Mouse (Mus musculus) liver, embryonic 13.5 days (tissue): ENCODE data around the gene Hist1h1t. TPM values are rescaled to one million over a fixed set of nuclear protein-coding genes. Genes with fewer than 3 reads are reported as not detected.
"Not testable (repeated sequence)": the region's sequence is repeated elsewhere in the genome, so short reads cannot be mapped to it uniquely, and the experiment has no call there.

ENCODE experiments used
- ATAC-seq: fragments of 200-750 bp; cut with Nextera tagmentation; 2 replicates; pipeline ENCODE4 v1.8.0; 2017; ENCODE audit warnings: low read depth, mild to moderate bottlenecking, moderate number of reproducible peaks, moderate library complexity
- DNase-seq: peaks from one replicate; pipeline ENCODE4 v3.0.0; 2022
- H3K27ac ChIP-seq: fragments of 300-500 bp; sonication (generic); 2 replicates; pipeline ENCODE4 v1.5.1; 2015; ENCODE audit warnings: moderate library complexity, mild to moderate bottlenecking, inconsistent platforms
- H3K27me3 ChIP-seq: fragments of 300-500 bp; sonication (generic); 2 replicates; pipeline ENCODE4 v1.6.1; 2015; ENCODE audit warnings: mild to moderate bottlenecking, inconsistent platforms
- H3K36me3 ChIP-seq: fragments of 300-500 bp; sonication (generic); 2 replicates; pipeline ENCODE4 v1.6.1; 2015; ENCODE audit warnings: mild to moderate bottlenecking, inconsistent platforms
- H3K4me1 ChIP-seq: fragments of 300-500 bp; sonication (generic); replicated peaks from 2 replicates; pipeline ENCODE4 v1.6.1; 2015; ENCODE audit warnings: inconsistent platforms
- H3K4me2 ChIP-seq: fragments of 300-500 bp; sonication (generic); 2 replicates; pipeline ENCODE4 v1.6.1; 2015; ENCODE audit warnings: inconsistent platforms, mild to moderate bottlenecking, moderate library complexity
- H3K4me3 ChIP-seq: fragments of 300-500 bp; sonication (generic); replicated peaks from 2 replicates; pipeline ENCODE4 v1.5.1; 2015; ENCODE audit warnings: mild to moderate bottlenecking, inconsistent platforms
- H3K9ac ChIP-seq: fragments of 300-500 bp; sonication (generic); 2 replicates; pipeline ENCODE4 v1.6.1; 2015; ENCODE audit warnings: mild to moderate bottlenecking, inconsistent platforms
- H3K9me3 ChIP-seq: fragments of 300-500 bp; sonication (generic); replicated peaks from 2 replicates; pipeline ENCODE4 v1.6.1; 2016; ENCODE audit warnings: inconsistent platforms
- WGBS: fragments of 180-500 bp; shearing (Covaris S2); methylation state at CpG from one replicate; pipeline ENCODE4 v1.1.7; 2015; ENCODE audit not compliant: insufficient replicate concordance; 5-methylcytosine and 5-hydroxymethylcytosine counted together
- polyA plus RNA-seq: library from polyadenylated mRNA; unstranded; fragments of >200 nt; fragmentation: Nextera tagmentation; extraction: Ambion mirVana; gene quantifications from 2 replicates; pipeline ENCODE4 v1.2.1, GENCODE M21; 2015

The Hist1h1t gene
- polyA plus RNA-seq, 1 experiment from 2014 or later: not detected

DNA sequence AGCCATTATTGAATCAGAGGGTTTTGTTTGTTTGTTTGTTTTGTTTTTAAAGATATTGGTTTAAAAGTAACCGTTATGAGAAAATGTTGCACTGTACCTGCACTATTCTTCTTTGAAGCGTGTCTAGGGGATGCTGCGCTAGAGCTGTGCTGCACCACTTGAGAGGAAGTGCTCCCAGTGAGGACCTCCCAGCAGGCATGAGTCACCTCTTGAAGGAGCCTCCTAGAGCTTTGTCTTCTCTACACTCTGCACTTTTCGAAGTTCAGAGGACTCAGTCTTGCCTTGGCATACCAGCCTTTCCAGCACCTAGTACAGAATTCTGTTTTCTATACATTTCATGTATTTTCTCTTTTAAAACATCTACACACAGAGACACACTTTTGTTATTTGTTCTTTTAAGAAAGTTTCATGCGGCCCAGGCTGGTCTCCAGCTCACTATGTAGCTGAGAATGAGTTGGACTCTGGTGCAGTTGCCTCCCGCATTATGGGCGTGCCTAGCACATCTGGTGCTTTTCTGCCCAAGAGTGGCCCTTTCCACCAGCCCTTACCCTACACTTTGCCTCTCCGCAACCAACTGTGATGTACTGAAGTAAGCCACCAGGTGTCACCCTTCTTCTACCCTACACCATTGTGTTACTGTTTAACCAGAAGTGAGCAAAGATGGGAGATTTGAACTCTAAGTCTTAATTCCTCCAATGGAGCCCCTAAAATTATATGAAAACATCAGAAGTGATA, 5.3 kb downstream of the Hist1h1t start:
- Histone ChIP-seq H3K4me1 (peaks cover 46% of the 10 kb centered on the region), H3K27ac (peak overlapping the region; percentile 22; the same call in 1 of the 2 replicates), H3K9me3 (no peaks in the 10 kb centered on the region), H3K36me3 (no peaks in the 10 kb centered on the region), H3K27me3 (no peaks in the 10 kb centered on the region), H3K9ac (peak overlapping the region; percentile 55), H3K4me3 (no peak overlapping the region), H3K4me2 (no peak overlapping the region)
- ATAC-seq (peak; percentile 24), DNase-seq (peak; percentile 57)
- 21% methylated on average over 8 of the region's 8 CpGs for WGBS

GRCm38 (mm10) chr13:23702220-23702619, 6.6 kb downstream of the Hist1h1t start:
- 51% methylated on average over 4 of the region's 4 CpGs for WGBS
- DNase-seq: no peak
- H3K4me1 ChIP-seq: peaks cover 38% of the 10 kb centered on the region
- H3K4me3 ChIP-seq: no peak overlapping the region
- ATAC-seq: no peak
- H3K36me3 ChIP-seq: no peaks in the 10 kb centered on the region
- H3K27me3 ChIP-seq: no peaks in the 10 kb centered on the region
- 0 out of 2 replicates have a peak overlapping the region, but pooled peaks have one; percentile 26 for H3K9ac ChIP-seq
- H3K27ac ChIP-seq: no peak overlapping the region
- no peaks in the 10 kb centered on the region for H3K9me3 ChIP-seq
- H3K4me2 ChIP-seq: no peak overlapping the region

DNA sequence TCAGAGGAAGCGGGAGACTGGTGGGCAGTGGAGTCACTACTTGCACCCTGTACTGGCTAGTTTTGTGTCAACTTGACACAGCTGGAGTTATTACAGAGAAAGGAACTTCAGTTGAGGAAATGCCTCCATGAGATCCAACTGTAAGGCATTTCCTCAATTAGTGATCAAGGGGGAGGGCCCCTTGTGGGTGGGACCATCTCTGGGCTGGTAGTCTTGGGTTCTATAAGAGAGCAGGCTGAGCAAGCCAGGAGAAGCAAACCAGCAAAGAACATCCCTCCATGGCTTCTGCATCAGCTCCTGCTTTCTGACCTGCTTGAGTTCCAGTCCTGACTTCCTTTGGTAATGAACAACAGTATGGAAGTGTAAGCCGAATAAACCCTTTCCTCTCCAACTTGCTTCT, 7.2 kb downstream of the Hist1h1t start:
- H3K27ac ChIP-seq, H3K4me2 ChIP-seq, H3K9me3 ChIP-seq, ATAC-seq, DNase-seq, H3K27me3 ChIP-seq, H3K36me3 ChIP-seq, H3K4me3 ChIP-seq: not testable (repeated sequence)
- 0 out of 2 replicates have a peak overlapping the region, but pooled peaks have one; percentile 26 for H3K9ac ChIP-seq
- H3K4me1 ChIP-seq: peaks cover 35% of the 10 kb centered on the region
- 54% methylated on average over 2 of the region's 2 CpGs for WGBS

GRCm38 (mm10) chr13:23705751-23706356, 10.2 kb downstream of the Hist1h1t start:
- Histone ChIP-seq H3K9ac (no peak overlapping the region), H3K27ac (no peak overlapping the region), H3K4me2 (no peak overlapping the region), H3K36me3 (no peaks in the 10 kb centered on the region), H3K9me3 (no peaks in the 10 kb centered on the region), H3K4me1 (peaks cover 35% of the 10 kb centered on the region), H3K4me3 (no peak overlapping the region), H3K27me3 (peaks cover 16% of the 10 kb centered on the region)
- ATAC-seq: no peak
- 62% methylated on average over 7 of the region's 7 CpGs for WGBS
- no peak for DNase-seq

GRCm38 (mm10) chr13:23706771-23707170, 11.2 kb downstream of the Hist1h1t start:
- no peak overlapping the region for H3K4me3 ChIP-seq
- H3K27ac ChIP-seq: no peak overlapping the region
- peaks cover 33% of the 10 kb centered on the region for H3K4me1 ChIP-seq
- DNase-seq: no peak
- no peaks in the 10 kb centered on the region for H3K36me3 ChIP-seq
- ATAC-seq: no peak
- peaks cover 25% of the 10 kb centered on the region for H3K27me3 ChIP-seq
- H3K9ac ChIP-seq: no peak overlapping the region
- H3K4me2 ChIP-seq: no peak overlapping the region
- no peaks in the 10 kb centered on the region for H3K9me3 ChIP-seq
- 81% methylated on average over 12 of the region's 12 CpGs for WGBS

GRCm38 (mm10) chr13:23708041-23708440, 12.4 kb downstream of the Hist1h1t start:
- DNase-seq: no peak
- 72% methylated on average over 4 of the region's 4 CpGs for WGBS
- Histone ChIP-seq H3K4me1 (peaks cover 26% of the 10 kb centered on the region), H3K9ac (no peak overlapping the region), H3K36me3 (no peaks in the 10 kb centered on the region), H3K4me3 (no peak overlapping the region), H3K9me3 (no peaks in the 10 kb centered on the region), H3K27ac (no peak overlapping the region), H3K4me2 (no peak overlapping the region), H3K27me3 (peaks cover 25% of the 10 kb centered on the region)
- ATAC-seq: no peak

DNA sequence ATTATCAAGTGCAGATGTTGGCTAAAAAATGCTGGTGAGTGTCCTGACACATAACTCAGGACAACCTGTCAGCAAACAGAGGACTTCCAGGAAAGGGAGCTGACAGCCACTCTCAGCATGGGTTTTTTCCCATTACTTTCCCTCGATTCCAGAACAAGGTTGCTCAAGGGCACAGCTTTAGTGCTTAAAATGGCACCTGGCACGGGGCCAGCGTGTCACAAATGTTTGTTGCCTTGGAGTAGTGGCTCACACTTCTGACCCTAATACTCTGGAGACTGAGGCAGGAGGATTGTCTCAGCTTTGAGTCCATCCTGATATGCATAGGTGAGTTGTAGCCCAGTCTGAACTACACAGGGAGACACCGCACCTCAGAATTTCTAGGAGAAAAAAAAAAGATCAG, 13.0 kb downstream of the Hist1h1t start:
- H3K9me3 ChIP-seq: no peaks in the 10 kb centered on the region
- H3K27me3 ChIP-seq: peaks cover 25% of the 10 kb centered on the region
- 63% methylated on average over 4 of the region's 4 CpGs for WGBS
- H3K4me2 ChIP-seq: no peak overlapping the region
- H3K4me1 ChIP-seq: peaks cover 24% of the 10 kb centered on the region
- no peaks in the 10 kb centered on the region for H3K36me3 ChIP-seq
- no peak for DNase-seq
- no peak overlapping the region for H3K27ac ChIP-seq
- no peak overlapping the region for H3K4me3 ChIP-seq
- no peak overlapping the region for H3K9ac ChIP-seq
- ATAC-seq: no peak

DNA sequence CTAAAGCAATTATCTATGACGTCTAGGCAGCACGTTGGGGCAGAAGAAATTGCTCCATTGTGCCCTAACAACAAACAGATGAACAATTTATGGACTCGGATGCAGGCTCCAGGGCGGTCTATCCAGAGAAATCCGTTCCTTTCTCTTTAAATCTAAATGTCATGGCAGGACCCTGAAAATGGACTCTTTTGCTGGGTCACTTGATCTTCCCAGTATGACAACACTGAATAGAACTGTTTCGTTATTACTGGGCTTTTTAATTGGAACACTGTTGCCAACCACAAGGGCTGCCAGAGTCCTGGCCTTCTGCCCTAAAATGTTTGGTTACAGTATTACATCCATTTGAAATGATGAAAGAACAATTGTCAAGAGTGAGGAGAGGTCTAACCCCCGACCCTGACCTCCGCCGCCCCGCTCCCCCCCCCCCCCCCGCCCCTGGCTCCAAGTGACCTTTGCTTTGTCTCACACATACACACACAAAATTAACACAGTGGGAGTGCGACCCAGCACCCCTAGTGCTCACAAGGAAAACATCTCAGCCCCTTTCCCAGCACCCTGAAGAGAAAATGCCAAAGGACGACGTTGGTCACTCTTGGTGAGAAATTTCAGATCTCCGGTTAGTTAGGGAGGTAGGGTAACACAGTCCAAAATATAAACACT, 14.2 kb downstream of the Hist1h1t start:
- Histone ChIP-seq H3K4me1 (peaks cover 24% of the 10 kb centered on the region), H3K27ac (peak overlapping the region; percentile 63), H3K4me3 (peak overlapping the region; percentile 60), H3K9me3 (no peaks in the 10 kb centered on the region), H3K4me2 (peak overlapping the region; percentile 72), H3K9ac (peak overlapping the region; percentile 69), H3K27me3 (peaks cover 25% of the 10 kb centered on the region), H3K36me3 (no peaks in the 10 kb centered on the region)
- 35% methylated on average over 15 of the region's 15 CpGs for WGBS
- ATAC-seq: no peak
- no peak for DNase-seq

DNA sequence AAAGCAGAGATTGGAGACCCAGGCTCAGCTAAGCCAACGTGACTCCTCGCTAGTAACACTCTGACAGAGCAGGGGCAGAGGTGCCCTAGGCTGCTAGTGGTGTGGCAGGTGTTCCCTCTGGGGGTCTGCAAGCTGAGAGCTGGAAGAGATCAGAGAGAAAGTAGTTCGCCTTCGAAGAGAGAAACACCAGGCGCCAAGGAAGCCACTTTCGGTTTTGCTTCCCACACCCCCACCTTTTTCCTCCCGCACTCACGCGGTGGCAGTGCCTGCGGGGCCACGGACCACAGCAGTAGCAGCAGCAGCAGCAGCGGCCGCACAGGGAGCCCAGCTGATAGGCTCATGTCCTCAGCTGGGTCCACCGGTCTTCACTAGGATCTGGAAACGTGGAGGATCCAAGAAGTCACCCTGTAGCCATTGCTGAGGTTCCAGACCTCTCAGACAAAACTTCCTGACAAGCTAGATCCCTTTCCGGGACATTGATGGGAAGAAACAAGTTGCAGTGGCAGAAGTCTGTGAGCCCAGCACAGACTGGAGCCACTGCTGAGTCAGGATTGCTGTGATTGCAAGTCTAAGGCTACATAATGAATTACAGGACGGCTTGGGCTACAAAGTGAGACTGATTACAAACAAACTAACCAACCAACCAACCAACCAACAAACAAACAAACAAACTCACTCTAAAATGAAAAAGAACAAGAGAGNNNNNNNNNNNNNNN, 14.9 kb downstream of the Hist1h1t start, which contains the start of gene Hfe:
Hfe (minus strand) TSS at position 481 of the 716 bp plus-strand sequence.
- Histone ChIP-seq H3K4me2 (peak within 1 kb of the TSS; percentile 72), H3K9me3 (no peaks in the 10 kb centered on the region), H3K27ac (peak within 1 kb of the TSS; percentile 63), H3K27me3 (peaks cover 25% of the 10 kb centered on the region), H3K4me1 (peaks cover 24% of the 10 kb centered on the region), H3K4me3 (peak within 1 kb of the TSS; percentile 60), H3K36me3 (no peaks in the 10 kb centered on the region), H3K9ac (peak within 1 kb of the TSS; percentile 69)
- DNase-seq (no peak), ATAC-seq (0 out of 2 replicates have a peak, but pooled peaks have one; percentile 39)
- 2% methylated on average over 17 of the region's 17 CpGs for WGBS

DNA sequence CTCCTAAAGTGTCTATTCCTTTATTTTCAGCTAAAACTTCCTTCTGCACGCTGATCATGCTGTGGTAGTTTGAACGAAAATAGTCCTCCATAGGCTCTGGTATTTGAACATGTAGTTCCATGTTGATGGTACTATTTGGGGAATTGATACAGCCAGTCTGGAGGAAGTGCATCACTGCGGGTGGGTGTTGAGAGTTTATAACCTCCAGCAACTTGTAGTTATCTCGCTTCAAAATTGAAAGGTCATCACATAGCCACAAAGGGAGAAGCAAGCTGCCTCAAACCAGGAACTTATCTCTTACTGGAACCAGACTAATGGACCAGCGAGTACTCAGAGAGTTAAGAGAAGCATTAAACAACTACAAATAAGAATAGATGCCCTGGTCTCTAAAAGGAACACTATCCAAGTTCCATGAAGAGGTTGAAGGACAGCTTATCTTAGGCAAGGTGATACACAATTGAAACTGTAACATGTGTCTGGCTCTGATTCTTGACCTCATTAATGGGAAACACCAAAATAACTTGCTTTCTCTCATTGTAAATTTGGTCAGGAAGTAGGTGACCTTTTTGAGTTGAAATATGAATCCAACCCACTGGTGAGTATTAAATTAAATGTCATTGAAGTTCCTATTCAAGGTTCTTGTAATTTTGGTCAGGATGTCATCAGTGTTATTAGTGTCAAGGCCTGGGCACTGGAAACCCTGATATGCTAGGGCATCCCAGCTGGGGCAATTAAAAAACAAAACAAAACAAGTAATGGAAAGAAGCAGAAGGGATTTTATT, 20.8 kb downstream of the Hist1h1t start:
- Histone ChIP-seq H3K4me3 (no peak overlapping the region), H3K27ac (no peak overlapping the region), H3K27me3 (peaks cover 3% of the 10 kb centered on the region; the same call in 1 of the 2 replicates), H3K9me3 (no peaks in the 10 kb centered on the region), H3K4me1 (0 out of 2 replicates have a peak, but pooled peaks cover 4% of the 10 kb centered on the region), H3K4me2 (no peak overlapping the region), H3K9ac (no peak overlapping the region), H3K36me3 (no peaks in the 10 kb centered on the region)
- no peak for ATAC-seq
- WGBS: 27% methylated on average over 5 of the region's 5 CpGs
- DNase-seq: no peak
